27 mouse cellular contexts compared by ENCODE assay signal in the genomic region with DNA sequence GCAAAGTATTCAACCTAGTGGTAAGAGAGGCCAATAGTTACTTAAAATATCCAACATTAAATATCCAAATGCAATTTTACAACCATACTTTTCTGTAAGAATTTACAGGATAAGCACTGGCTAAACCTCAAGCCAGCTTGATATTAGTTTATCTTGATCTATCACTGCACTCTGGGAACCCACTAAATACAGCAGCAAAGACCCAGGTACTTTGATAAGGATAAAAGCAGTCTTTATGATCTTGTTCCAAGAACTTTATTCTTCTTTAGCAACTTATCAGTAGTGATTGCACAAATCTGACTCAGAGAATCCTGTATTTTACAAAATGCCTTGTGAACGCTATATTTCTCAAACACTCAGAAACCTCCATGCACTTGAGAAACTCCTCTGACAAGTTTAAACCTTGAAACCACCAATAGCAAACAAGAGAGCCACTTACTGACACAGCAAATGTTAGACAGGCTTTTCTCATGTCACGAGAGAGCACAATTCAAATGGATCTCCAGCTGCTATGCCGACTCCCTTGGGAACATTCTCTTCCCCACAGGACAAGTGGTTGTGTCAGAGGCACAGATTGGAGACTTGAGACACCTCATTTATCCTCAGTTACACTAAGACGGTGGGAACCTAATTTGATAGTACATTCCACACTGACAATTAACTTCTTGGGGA. TPM values are rescaled to one million over a fixed set of nuclear protein-coding genes. Genes with fewer than 3 reads are reported as not detected.
DNase-seq lines count a peak whose midpoint lies in the region; ATAC-seq and TF ChIP-seq lines count a peak whose summit lies in the region.
"Had no signal": no experiment of that assay in that cellular context is flagged by ENCODE, and none has a peak within 500 bp of the region (broad histone marks: within the 10 kb centered on the region; RNA-seq: fewer than 3 reads in every experiment).

No protein-coding gene starts in this region.

- 47% methylated on average over 4 of the region's 4 CpGs for WGBS in intestine, embryonic 15.5 days
- WGBS in intestine, postnatal 0 days, result 32% methylated on average over 4 of the region's 4 CpGs

- no peaks in the 10 kb centered on the region for H3K4me1 ChIP-seq in intestine, embryonic 15.5 days (replicated peaks)
- H3K4me1 ChIP-seq in intestine, postnatal 0 days (replicated peaks; ENCODE audit: control insufficient read depth, insufficient read depth, low read length), result no peaks in the 10 kb centered on the region
- H3K4me1 ChIP-seq: heart, embryonic 12.5 days; limb, embryonic 13.5 days had no signal

- ATAC-seq in intestine, embryonic 15.5 days, result peak; percentile 69
- ATAC-seq in intestine, postnatal 0 days, result no peak
- no peak for ATAC-seq in inflammation-experienced regulatory T-cells, adult 6 months
- ATAC-seq: forebrain, embryonic 16.5 days; liver, embryonic 12.5 days; midbrain, embryonic 15.5 days had no signal

- H3K36me3 ChIP-seq in intestine, embryonic 15.5 days, result no peaks in the 10 kb centered on the region
- H3K36me3 ChIP-seq in intestine, postnatal 0 days (ENCODE audit: control insufficient read depth, insufficient read depth), result no peaks in the 10 kb centered on the region
- H3K36me3 ChIP-seq: G1E; heart, embryonic 12.5 days; midbrain, embryonic 15.5 days; neural tube, embryonic 12.5 days had no signal

- TF ChIP-seq CTCF in intestine, postnatal 0 days (IDR thresholded peaks at IDR 0.05; ENCODE audit: low read depth), result no peak
- no peak for TF ChIP-seq CTCF in brain, embryonic 14.5 days (IDR thresholded peaks at IDR 0.05; ENCODE audit: borderline replicate concordance, extremely low read depth, insufficient read depth, insufficient read length)

- peak; percentile 20 for DNase-seq in R1 (ENCODE audit: low read depth, low spot score)
- peak; percentile 49 for DNase-seq in brain, embryonic 14.5 days (ENCODE audit: low read depth)
- peak; percentile 43 for DNase-seq in mesoderm, embryonic 11.5 days (ENCODE audit: low read depth, low spot score)
- no peak for DNase-seq in kidney, adult 9 months
- DNase-seq: adrenal gland, postnatal 14 days; B cell, adult 2 months; cerebellum, adult 8-10 months; cerebellum, postnatal 36 days; gastrocnemius, postnatal 14 days; heart, adult 11 months; kidney, postnatal 4 days; right cerebral cortex, postnatal 4 days had no signal

- no peak overlapping the region for H3K4me2 ChIP-seq in intestine, embryonic 15.5 days (replicated peaks)
- H3K4me2 ChIP-seq in intestine, postnatal 0 days (replicated peaks; ENCODE audit: low read depth), result no peak overlapping the region
- H3K4me2 ChIP-seq: heart, embryonic 12.5 days; kidney, embryonic 15.5 days; limb, embryonic 13.5 days; liver, embryonic 12.5 days; midbrain, embryonic 15.5 days; neural tube, embryonic 12.5 days had no signal

- no peaks in the 10 kb centered on the region for H3K27me3 ChIP-seq in intestine, embryonic 15.5 days (replicated peaks)
- H3K27me3 ChIP-seq in intestine, postnatal 0 days (replicated peaks; ENCODE audit: control insufficient read depth, insufficient read depth, low read length), result no peaks in the 10 kb centered on the region
- H3K27me3 ChIP-seq: CH12.LX; kidney, embryonic 15.5 days; limb, embryonic 13.5 days; liver, embryonic 12.5 days; midbrain, embryonic 15.5 days; neural tube, embryonic 12.5 days had no signal

- H3K27ac ChIP-seq in intestine, embryonic 15.5 days, result no peak overlapping the region
- no peak overlapping the region; the same call in 1 of the 2 replicates for H3K27ac ChIP-seq in intestine, postnatal 0 days (ENCODE audit: low read depth, low read length)
- H3K27ac ChIP-seq: forebrain, embryonic 10.5 days; hindbrain, embryonic 10.5 days; kidney, embryonic 15.5 days; limb, embryonic 13.5 days; liver, embryonic 12.5 days; midbrain, embryonic 15.5 days; neural tube, embryonic 12.5 days; stomach, postnatal 0 days had no signal

- no peaks in the 10 kb centered on the region for H3K9me3 ChIP-seq in intestine, embryonic 15.5 days
- no peaks in the 10 kb centered on the region for H3K9me3 ChIP-seq in intestine, postnatal 0 days (ENCODE audit: control insufficient read depth)
- H3K9me3 ChIP-seq: forebrain, embryonic 10.5 days; G1E; heart, embryonic 12.5 days; hindbrain, embryonic 10.5 days; kidney, embryonic 15.5 days; limb, embryonic 13.5 days; liver, embryonic 12.5 days; midbrain, embryonic 15.5 days; neural tube, embryonic 12.5 days had no signal

- no peak overlapping the region for H3K9ac ChIP-seq in intestine, embryonic 15.5 days
- no peak overlapping the region for H3K9ac ChIP-seq in intestine, postnatal 0 days (ENCODE audit: low read depth, low read length)
- H3K9ac ChIP-seq: heart, embryonic 12.5 days; kidney, embryonic 15.5 days; limb, embryonic 13.5 days; liver, embryonic 12.5 days; midbrain, embryonic 15.5 days; neural tube, embryonic 12.5 days had no signal

- no peak for TF ChIP-seq POLR2A in brain, embryonic 14.5 days (IDR thresholded peaks at IDR 0.05; ENCODE audit: borderline replicate concordance, extremely low read depth, insufficient read depth, insufficient read length, poor library complexity, severe bottlenecking)

- H3K4me3 ChIP-seq in intestine, embryonic 15.5 days (replicated peaks), result no peak overlapping the region
- H3K4me3 ChIP-seq in intestine, postnatal 0 days (ENCODE audit: low read depth, low read length), result no peak overlapping the region
- H3K4me3 ChIP-seq: forebrain, embryonic 10.5 days; heart, embryonic 12.5 days; hindbrain, embryonic 10.5 days; kidney, embryonic 15.5 days; limb, embryonic 13.5 days; liver, embryonic 12.5 days; midbrain, embryonic 15.5 days; neural tube, embryonic 12.5 days had no signal

RNA-seq across cellular contexts. Expression of a gene that starts 50.1 kb away (rescaled TPM):
- polyA plus RNA-seq in intestine, embryonic 15.5 days (2015; fragmentation: Nextera tagmentation; extraction: Ambion mirVana), result 18.0 and 19.9 TPM in 2 replicates
- 12.8 and 13.9 TPM in 2 replicates for polyA plus RNA-seq in intestine, postnatal 0 days (2015; fragmentation: Nextera tagmentation; extraction: Ambion mirVana)
- 115 and 127 TPM in 2 replicates for polyA plus RNA-seq in brain, embryonic 14.5 days (2012; rRNA removed)
- 1 to 10 TPM in 1 of 3 experiments, under 1 TPM in 2; 0.25 to 1.4 (median 0.91) TPM for polyA plus RNA-seq in inflammation-experienced regulatory T-cells, adult 6 months (2017; shearing (Covaris generic))
- polyA plus RNA-seq: G1E had no signal
